Mouse (Mus musculus): ENCODE measurements around the gene Nipsnap3a. TPM values are rescaled to one million over a fixed set of nuclear protein-coding genes. Genes with fewer than 3 reads are reported as not detected.

Nipsnap3a gene
- polyA plus RNA-seq, 1 experiment from 2014 or later = not detected

DNA sequence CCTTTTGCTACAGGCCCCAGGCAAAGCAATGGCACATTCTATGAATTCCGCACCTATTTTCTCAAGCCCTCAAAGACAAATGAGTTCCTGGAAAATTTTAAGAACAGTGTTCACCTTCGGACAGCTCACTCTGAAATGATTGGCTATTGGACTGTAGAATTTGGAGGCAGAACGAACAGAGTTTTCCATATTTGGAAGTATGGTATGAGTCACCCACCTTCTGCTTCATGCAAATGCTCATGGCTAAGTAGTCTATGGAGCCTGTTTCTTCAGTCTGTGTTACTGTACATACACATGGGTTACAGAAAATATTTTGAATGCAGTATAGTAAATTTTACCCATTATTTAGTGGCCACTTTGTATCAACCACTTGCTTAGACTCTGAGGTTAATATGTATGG is 26.0 kb downstream of the Nipsnap3a start:
- H3K36me3 ChIP-seq = peaks cover 47% of the 10 kb centered on the region
- H3K9me3 ChIP-seq (replicated peaks) = peaks cover 8% of the 10 kb centered on the region; the same call in 1 of the 2 replicates
- no peaks in the 10 kb centered on the region for H3K27me3 ChIP-seq (replicated peaks)
- WGBS (ENCODE audit: insufficient replicate concordance) = 81% methylated on average over 3 of the region's 3 CpGs
- H3K9ac ChIP-seq = no peak overlapping the region
- H3K27ac ChIP-seq = no peak overlapping the region
- ATAC-seq = no peak
- no peak overlapping the region for H3K4me3 ChIP-seq
- H3K4me1 ChIP-seq = peaks cover 13% of the 10 kb centered on the region
- no peak overlapping the region for H3K4me2 ChIP-seq

- H3K4me3 ChIP-seq = no peak overlapping the region
- no peaks in the 10 kb centered on the region for H3K27me3 ChIP-seq (replicated peaks)
- peaks cover 72% of the 10 kb centered on the region for H3K36me3 ChIP-seq
- H3K27ac ChIP-seq = no peak overlapping the region
- WGBS (ENCODE audit: insufficient replicate concordance) = 75% methylated on average over 1 of the region's 1 CpGs
- peaks cover 8% of the 10 kb centered on the region; the same call in 1 of the 2 replicates for H3K9me3 ChIP-seq (replicated peaks)
- ATAC-seq = no peak
- no peaks in the 10 kb centered on the region for H3K4me1 ChIP-seq
- H3K4me2 ChIP-seq = no peak overlapping the region
- no peak overlapping the region for H3K9ac ChIP-seq
These were observed 29.3 kb downstream of the Nipsnap3a start for GRCm38 (mm10) chr4:53018392-53018791.

GRCm38 (mm10) chr4:53023189-53023925 is 34.3 kb downstream of the Nipsnap3a start:
- Histone ChIP-seq H3K4me2 (no peak overlapping the region), H3K4me3 (no peak overlapping the region), H3K27ac (no peak overlapping the region)

DNA sequence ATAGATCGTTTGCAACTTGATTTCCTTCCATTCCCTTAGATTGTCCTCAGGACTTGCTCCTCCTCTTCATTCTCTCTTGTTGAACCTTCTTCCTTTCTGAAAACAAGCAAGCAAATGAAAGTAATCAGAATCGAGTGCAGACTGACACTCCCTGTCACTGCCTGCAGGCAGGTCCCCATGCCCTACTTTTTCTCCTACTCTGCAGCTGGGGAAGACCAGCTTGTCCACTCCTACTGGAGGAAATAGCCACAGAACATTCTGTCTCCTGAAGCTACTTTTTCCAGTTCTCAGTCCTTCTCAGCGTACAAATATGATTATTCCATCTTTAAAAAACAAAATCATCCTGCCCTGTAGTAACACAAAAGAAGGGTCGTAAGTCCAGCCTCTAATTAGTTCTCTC is 35.3 kb downstream of the Nipsnap3a start:
- Histone ChIP-seq H3K4me3 (no peak overlapping the region), H3K9me3 (replicated peaks) (no peaks in the 10 kb centered on the region), H3K4me2 (no peak overlapping the region), H3K9ac (no peak overlapping the region), H3K36me3 (peaks cover 35% of the 10 kb centered on the region), H3K27me3 (replicated peaks) (no peaks in the 10 kb centered on the region), H3K4me1 (no peaks in the 10 kb centered on the region), H3K27ac (no peak overlapping the region)
- no peak for ATAC-seq
- WGBS (ENCODE audit: insufficient replicate concordance) = 80% methylated on average over 4 of the region's 4 CpGs

More at GRCm38 (mm10) chr4:53023189-53023925, 34.3 kb downstream of the Nipsnap3a start:
- WGBS (ENCODE audit: insufficient replicate concordance) = 86% methylated on average over 14 of the region's 14 CpGs
- Histone ChIP-seq H3K27me3 (replicated peaks) (no peaks in the 10 kb centered on the region), H3K9ac (no peak overlapping the region), H3K4me1 (no peaks in the 10 kb centered on the region), H3K36me3 (peaks cover 40% of the 10 kb centered on the region), H3K9me3 (replicated peaks) (no peaks in the 10 kb centered on the region)
- ATAC-seq = peak; percentile 68

DNA sequence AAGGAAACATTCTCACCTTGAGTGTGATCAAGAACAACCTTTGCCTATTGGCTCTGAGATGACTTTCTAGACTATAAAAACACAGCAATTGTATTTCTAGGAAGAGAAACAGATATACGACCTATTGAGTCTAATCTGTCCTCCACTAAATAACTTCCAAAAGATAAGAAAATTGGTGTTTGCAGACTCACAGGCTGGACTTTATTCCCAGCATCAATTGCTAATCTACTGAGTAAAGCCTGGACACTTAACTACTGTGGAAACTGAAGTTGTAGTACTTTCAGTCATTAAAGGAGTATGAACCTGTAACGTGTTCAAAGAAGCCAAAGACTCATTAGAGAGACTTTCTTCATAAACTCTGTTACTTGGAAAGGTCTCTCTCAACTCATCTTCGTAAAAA is 38.7 kb downstream of the Nipsnap3a start:
- Histone ChIP-seq H3K36me3 (peaks cover 10% of the 10 kb centered on the region; the same call in 1 of the 2 replicates), H3K4me2 (no peak overlapping the region), H3K27me3 (replicated peaks) (no peaks in the 10 kb centered on the region), H3K9ac (no peak overlapping the region), H3K4me3 (no peak overlapping the region), H3K4me1 (no peaks in the 10 kb centered on the region), H3K9me3 (replicated peaks) (no peaks in the 10 kb centered on the region), H3K27ac (no peak overlapping the region)
- WGBS (ENCODE audit: insufficient replicate concordance) = 55% methylated on average over 3 of the region's 3 CpGs
- no peak for ATAC-seq

DNA sequence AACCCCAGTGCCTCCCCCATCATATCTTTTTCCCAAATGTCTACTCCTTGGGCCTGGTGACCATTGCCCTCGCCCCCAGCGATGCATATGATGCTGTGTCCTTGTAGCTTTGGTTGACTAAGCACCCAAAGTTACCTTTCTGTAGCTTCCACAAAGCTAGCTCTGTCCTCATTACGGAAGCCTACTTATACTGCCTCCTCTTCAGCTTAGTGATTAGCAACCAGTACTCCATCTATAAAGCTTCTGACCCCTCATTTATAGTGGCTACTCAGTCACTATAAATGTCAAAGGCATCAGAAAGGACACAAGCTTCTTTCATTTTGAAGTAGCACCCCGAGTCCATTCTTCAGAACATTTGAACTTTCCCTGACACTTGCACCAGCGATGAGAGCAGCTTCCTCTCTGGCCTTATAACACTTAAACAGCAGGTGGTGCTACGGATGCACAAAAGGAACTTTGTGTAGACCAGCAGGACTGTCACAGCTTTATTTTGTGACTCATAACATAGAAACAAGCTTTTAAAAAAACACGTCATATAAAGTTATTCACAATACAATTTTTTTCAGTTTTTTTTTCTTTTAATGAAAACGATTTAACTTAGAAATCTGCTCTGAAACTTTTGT is 41.4 kb downstream of the Nipsnap3a start:
- no peak for ATAC-seq
- Histone ChIP-seq H3K36me3 (peaks cover 15% of the 10 kb centered on the region; the same call in 1 of the 2 replicates), H3K27ac (no peak overlapping the region), H3K4me3 (no peak overlapping the region), H3K4me1 (no peaks in the 10 kb centered on the region), H3K9ac (no peak overlapping the region), H3K4me2 (no peak overlapping the region), H3K27me3 (replicated peaks) (no peaks in the 10 kb centered on the region), H3K9me3 (replicated peaks) (no peaks in the 10 kb centered on the region)
- 53% methylated on average over 8 of the region's 8 CpGs for WGBS (ENCODE audit: insufficient replicate concordance)

- Histone ChIP-seq H3K4me3 (no peak overlapping the region), H3K9ac (no peak overlapping the region), H3K27me3 (replicated peaks) (no peaks in the 10 kb centered on the region), H3K4me2 (no peak overlapping the region), H3K9me3 (replicated peaks) (no peaks in the 10 kb centered on the region), H3K36me3 (peaks cover 47% of the 10 kb centered on the region), H3K27ac (no peak overlapping the region), H3K4me1 (no peaks in the 10 kb centered on the region)
- 77% methylated on average over 8 of the region's 8 CpGs for WGBS (ENCODE audit: insufficient replicate concordance)
- no peak for ATAC-seq
These were observed 54.7 kb downstream of the Nipsnap3a start for GRCm38 (mm10) chr4:53043819-53044218.

- Histone ChIP-seq H3K4me2 (no peak overlapping the region), H3K9me3 (replicated peaks) (no peaks in the 10 kb centered on the region), H3K27me3 (replicated peaks) (no peaks in the 10 kb centered on the region), H3K27ac (no peak overlapping the region), H3K36me3 (peaks cover 54% of the 10 kb centered on the region), H3K9ac (no peak overlapping the region), H3K4me1 (no peaks in the 10 kb centered on the region), H3K4me3 (no peak overlapping the region)
- ATAC-seq = no peak
- WGBS (ENCODE audit: insufficient replicate concordance) = 76% methylated on average over 7 of the region's 7 CpGs
These were observed 56.7 kb downstream of the Nipsnap3a start for GRCm38 (mm10) chr4:53045807-53046206.

GRCm38 (mm10) chr4:53046238-53047022 is 57.4 kb downstream of the Nipsnap3a start:
- H3K9ac ChIP-seq = no peak overlapping the region
- H3K27ac ChIP-seq = no peak overlapping the region
- H3K4me3 ChIP-seq = no peak overlapping the region
- no peak overlapping the region for H3K4me2 ChIP-seq
- H3K27me3 ChIP-seq (replicated peaks) = no peaks in the 10 kb centered on the region
- no peaks in the 10 kb centered on the region for H3K4me1 ChIP-seq
- no peak for ATAC-seq
- peaks cover 58% of the 10 kb centered on the region for H3K36me3 ChIP-seq
- 65% methylated on average over 9 of the region's 9 CpGs for WGBS (ENCODE audit: insufficient replicate concordance)
- no peaks in the 10 kb centered on the region for H3K9me3 ChIP-seq (replicated peaks)

Other genes with a start within 250 kb of the Nipsnap3a start
- gene Olfr275, start 174.7 kb upstream of the Nipsnap3a start, polyA plus RNA-seq (2016; fragmentation: Nextera tagmentation; extraction: Ambion mirVana) = not detected in 2 replicates
- gene Olfr273, start 130.0 kb upstream of the Nipsnap3a start, polyA plus RNA-seq (2016; fragmentation: Nextera tagmentation; extraction: Ambion mirVana) = not detected in 2 replicates
- gene Olfr272, start 70.1 kb upstream of the Nipsnap3a start, polyA plus RNA-seq (2016; fragmentation: Nextera tagmentation; extraction: Ambion mirVana) = not detected in 2 replicates
- gene Olfr270, start 24.7 kb upstream of the Nipsnap3a start, polyA plus RNA-seq (2016; fragmentation: Nextera tagmentation; extraction: Ambion mirVana) = not detected in 2 replicates
- 46.0 and 46.2 TPM in 2 replicates for gene Nipsnap3b, start 22.6 kb downstream of the Nipsnap3a start, polyA plus RNA-seq (2016; fragmentation: Nextera tagmentation; extraction: Ambion mirVana)
- 9.8 and 10.1 TPM in 2 replicates for gene Abca1, start 170.6 kb downstream of the Nipsnap3a start, polyA plus RNA-seq (2016; fragmentation: Nextera tagmentation; extraction: Ambion mirVana)